Mouse (Mus musculus) heart, postnatal 0 days (tissue): ENCODE results near the gene Dnaja4.

Experiments used
- CTCF ChIP-seq: IDR thresholded peaks from 2 replicates; pipeline ENCODE4 v1.5.1; 2016; ENCODE audit warnings: antibody characterized with exemption, control low read depth, low read depth
- EP300 ChIP-seq: IDR thresholded peaks from 2 replicates; pipeline ENCODE4 v1.6.1; 2016; ENCODE audit warnings: antibody characterized with exemption, low read depth

- TF ChIP-seq CTCF = no peak
- TF ChIP-seq EP300 = no peak
Observed at GRCm38 (mm10) chr9:54717527-54717926, 18.9 kb downstream of the Dnaja4 start.
